In the genomic region with DNA sequence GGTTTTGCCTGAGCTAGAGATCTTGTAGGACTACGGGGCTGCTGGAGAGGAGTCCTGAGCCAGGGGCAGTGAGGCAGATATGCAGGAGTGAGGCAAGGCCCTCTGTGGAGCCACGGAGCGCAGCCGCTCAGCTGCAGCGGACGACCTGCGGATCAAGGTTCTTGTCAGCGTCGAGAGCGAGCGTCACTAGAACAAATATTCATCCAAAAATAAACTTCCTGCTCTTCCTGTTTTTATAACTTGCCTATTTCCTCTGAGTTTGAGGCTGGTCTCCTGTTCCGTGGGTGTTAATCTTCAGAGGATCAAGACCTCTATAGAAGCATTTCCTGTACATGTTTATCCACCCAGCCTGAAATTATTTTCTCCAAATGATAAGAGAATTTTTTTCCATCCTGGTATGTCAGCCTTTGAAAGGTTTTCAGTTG, we compare ENCODE assay signal across 9 mouse cellular contexts. TPM values are rescaled to one million over a fixed set of nuclear protein-coding genes. Genes with fewer than 3 reads are reported as not detected.
DNase-seq lines count a peak whose midpoint lies in the region; ATAC-seq and TF ChIP-seq lines count a peak whose summit lies in the region.
"Had no signal": no experiment of that assay in that cellular context is flagged by ENCODE, and none has a peak within 500 bp of the region (broad histone marks: within the 10 kb centered on the region; RNA-seq: fewer than 3 reads in every experiment).

No protein-coding gene starts in this region.

- H3K27ac ChIP-seq in heart, adult 2 months: peak overlapping the region; percentile 86
- H3K27ac ChIP-seq in embryonic facial prominence, embryonic 10.5 days (replicated peaks): peak overlapping the region; percentile 15

- peak in 1 of 2 experiments; percentile 54 for DNase-seq in heart, adult 2 months
- no peak for DNase-seq in heart, postnatal 4 days
- no peak for DNase-seq in embryonic facial prominence, embryonic 10.5 days (ENCODE audit: low spot score)
- DNase-seq in kidney, adult 8-10 months: peak; percentile 53 to 63
- DNase-seq in lung, postnatal 14 days: peak; percentile 26
- DNase-seq in cerebellum, postnatal 25 days: no peak
- DNase-seq in retina, postnatal 1 day: no peak

- peak overlapping the region; percentile 35 for H3K9ac ChIP-seq in heart, adult 2 months (ENCODE audit: low read depth, low read length)

- TF ChIP-seq EP300 in heart, adult 2 months (IDR thresholded peaks at IDR 0.05; ENCODE audit: insufficient read depth, low read depth, low read length): 0 out of 2 replicates have a peak, but pooled peaks have one; percentile 64

- H3K36me3 ChIP-seq in heart, adult 2 months (ENCODE audit: control insufficient read depth, insufficient read depth, low read length): peaks cover 10% of the 10 kb centered on the region
- H3K36me3 ChIP-seq in embryonic facial prominence, embryonic 10.5 days (replicated peaks): peaks cover 15% of the 10 kb centered on the region

- no peaks in the 10 kb centered on the region for H3K9me3 ChIP-seq in embryonic facial prominence, embryonic 10.5 days
- H3K9me3 ChIP-seq: G1E had no signal

- ATAC-seq in erythroblast, adult 5-6 weeks (replicated peaks; ENCODE audit: low FRiP score, poor library complexity, severe bottlenecking): no peak

- 23% methylated on average over 12 of the region's 12 CpGs for WGBS in heart, adult 2 months
- WGBS in embryonic facial prominence, embryonic 10.5 days: 66% methylated on average over 12 of the region's 12 CpGs

- H3K4me3 ChIP-seq in heart, adult 2 months: peak overlapping the region; percentile 21
- no peak overlapping the region for H3K4me3 ChIP-seq in embryonic facial prominence, embryonic 10.5 days

- no peak for TF ChIP-seq CTCF in heart, adult 2 months (IDR thresholded peaks at IDR 0.05)

- peak; percentile 86 for TF ChIP-seq POLR2A in heart, adult 2 months (IDR thresholded peaks at IDR 0.05; ENCODE audit: insufficient read depth, low read depth, low read length)

- H3K27me3 ChIP-seq in heart, adult 2 months (ENCODE audit: control insufficient read depth, insufficient read depth, low read length): no peaks in the 10 kb centered on the region
- H3K27me3 ChIP-seq in embryonic facial prominence, embryonic 10.5 days (replicated peaks; ENCODE audit: low read depth, poor library complexity, severe bottlenecking): no peaks in the 10 kb centered on the region

- peaks cover 5% of the 10 kb centered on the region; the same call in 1 of the 2 replicates for H3K79me2 ChIP-seq in heart, adult 2 months (replicated peaks; ENCODE audit: control insufficient read depth, insufficient read depth, low read length)

- H3K4me1 ChIP-seq in heart, adult 2 months (ENCODE audit: control insufficient read depth, insufficient read depth, low read length): peaks cover 33% of the 10 kb centered on the region
- peaks cover 58% of the 10 kb centered on the region for H3K4me1 ChIP-seq in embryonic facial prominence, embryonic 10.5 days

- intact Hi-C loops in heart, adult 2 months (cut with DNase I): loop anchor here (1.0 to 2.0 kb wide), 3 partner anchors 15 to 38 kb away; no protein-coding TSS in a partner anchor

RNA-seq across cellular contexts. Expression of a gene that starts 39.6 kb away (rescaled TPM):
- 10 to 100 TPM; 22.0 to 22.1 TPM for total RNA-seq in heart, adult 2 months (2021)
- 18.5 and 20.6 TPM in 2 replicates for polyA plus RNA-seq in heart, adult 2 months (2012; rRNA removed)
- 10 to 100 TPM; 27.9 to 28.2 TPM for total RNA-seq in heart, postnatal 4 days (2021)
- polyA plus RNA-seq in embryonic facial prominence, embryonic 10.5 days (2016; fragmentation: Nextera tagmentation; extraction: Ambion mirVana): 8.3 and 8.6 TPM in 2 replicates
- total RNA-seq in erythroblast, adult 5-6 weeks (2015; ENCODE audit: low replicate concordance): 3.8 and 4.4 TPM in 2 replicates
- total RNA-seq in erythroblast, adult 5-6 weeks (2017; ENCODE audit: low replicate concordance): 2.1 and 2.4 TPM in 2 replicates

Comparison
In these comparisons a context has a peak if more than half of its experiments do, and no peak if none do; other contexts are left out.
1. DNase-seq: peak in kidney, adult 8-10 months (2 of 2) and lung, postnatal 14 days (single experiment); none in heart, postnatal 4 days (single experiment), embryonic facial prominence, embryonic 10.5 days (single experiment), cerebellum, postnatal 25 days (0 of 2) and retina, postnatal 1 day (single experiment).
2. RNA of a gene that starts 39.6 kb away (total RNA-seq): 27.9 to 28.2 TPM in heart, postnatal 4 days and 22.0 to 22.1 TPM in heart, adult 2 months; 2.1 to 4.4 TPM in erythroblast, adult 5-6 weeks; every median in the first group is over 4 times any median in the second.